Mouse (Mus musculus) stomach, postnatal 0 days (tissue): ENCODE data around the gene Olfr1321. TPM values are rescaled to one million over a fixed set of nuclear protein-coding genes. Genes with fewer than 3 reads are reported as not detected.

Source experiments
- ATAC-seq: fragments of 200-750 bp; cut with Nextera tagmentation; 2 replicates; pipeline ENCODE4 v1.8.0; 2017; ENCODE audit not compliant: low FRiP score, low TSS enrichment
- DNase-seq: peaks from one replicate; pipeline ENCODE4 v3.0.0-alpha.2; 2016; ENCODE audit warnings: low spot score
- H3K27ac ChIP-seq: fragments of 300-500 bp; sonication (generic); replicated peaks from 2 replicates; pipeline ENCODE4 v1.5.1; 2014; ENCODE audit warnings: mild to moderate bottlenecking, control low read depth
- H3K27me3 ChIP-seq: fragments of 300-500 bp; sonication (generic); 2 replicates; pipeline ENCODE4 v1.6.1; 2014; ENCODE audit warnings: low read length; ENCODE audit not compliant: control insufficient read depth, insufficient read depth
- H3K36me3 ChIP-seq: fragments of 300-500 bp; sonication (generic); 2 replicates; pipeline ENCODE4 v1.6.1; 2014; ENCODE audit warnings: low read length, mixed read lengths; ENCODE audit not compliant: control insufficient read depth, insufficient read depth
- H3K4me1 ChIP-seq: fragments of 300-500 bp; sonication (generic); replicated peaks from 2 replicates; pipeline ENCODE4 v1.6.1; 2014; ENCODE audit warnings: antibody characterized with exemption; ENCODE audit not compliant: control insufficient read depth, insufficient read depth
- H3K4me2 ChIP-seq: fragments of 300-500 bp; sonication (generic); replicated peaks from 2 replicates; pipeline ENCODE4 v1.6.1; 2014; ENCODE audit warnings: low read depth, mild to moderate bottlenecking, control low read depth, moderate library complexity
- H3K4me3 ChIP-seq: fragments of 300-500 bp; sonication (generic); 2 replicates; pipeline ENCODE4 v1.5.1; 2014; ENCODE audit warnings: low read depth, low read length, control low read depth
- H3K9ac ChIP-seq: fragments of 300-500 bp; sonication (generic); 2 replicates; pipeline ENCODE4 v1.6.1; 2014; ENCODE audit warnings: mild to moderate bottlenecking, low read length, control low read depth, mixed read lengths
- H3K9me3 ChIP-seq: fragments of 300-500 bp; sonication (generic); 2 replicates; pipeline ENCODE4 v1.6.1; 2016; ENCODE audit warnings: low read length; ENCODE audit not compliant: control insufficient read depth
- CTCF ChIP-seq: IDR thresholded peaks from 2 replicates; pipeline ENCODE4 v1.5.1; 2016; ENCODE audit warnings: antibody characterized with exemption, low read depth, mild to moderate bottlenecking, moderate library complexity
- EP300 ChIP-seq: optimal IDR thresholded peaks from 2 replicates; pipeline ENCODE3; 2016; ENCODE audit warnings: antibody characterized with exemption
- WGBS: fragments of 180-500 bp; shearing (Covaris S2); extraction: QIAGEN DNeasy Blood & Tissue Kit; methylation state at CpG from one replicate; pipeline ENCODE4 v1.1.7; 2014; 5-methylcytosine and 5-hydroxymethylcytosine counted together
- polyA plus RNA-seq: library from polyadenylated mRNA; unstranded; fragments of >200 nt; fragmentation: Nextera tagmentation; extraction: Ambion mirVana; gene quantifications from 2 replicates; pipeline ENCODE4 v1.2.1, GENCODE M21; 2015

The Olfr1321 gene
- not detected in 2 replicates for polyA plus RNA-seq

- Histone ChIP-seq H3K4me3 (no peak within 1 kb of the TSS), H3K4me1 (no peaks in the 10 kb centered on the region), H3K9me3 (no peaks in the 10 kb centered on the region), H3K27ac (no peak within 1 kb of the TSS), H3K4me2 (no peak within 1 kb of the TSS), H3K27me3 (no peaks in the 10 kb centered on the region), H3K36me3 (no peaks in the 10 kb centered on the region), H3K9ac (no peak within 1 kb of the TSS)
- TF ChIP-seq CTCF (no peak), EP300 (no peak)
- 80% methylated on average over 2 of the region's 2 CpGs for WGBS
- no peak for DNase-seq
- ATAC-seq: no peak
Measured at GRCm38 (mm10) chrX:49734959-49735358, at the start of gene Olfr1321. Olfr1321 (minus strand) TSS chrX:49735059.

DNA sequence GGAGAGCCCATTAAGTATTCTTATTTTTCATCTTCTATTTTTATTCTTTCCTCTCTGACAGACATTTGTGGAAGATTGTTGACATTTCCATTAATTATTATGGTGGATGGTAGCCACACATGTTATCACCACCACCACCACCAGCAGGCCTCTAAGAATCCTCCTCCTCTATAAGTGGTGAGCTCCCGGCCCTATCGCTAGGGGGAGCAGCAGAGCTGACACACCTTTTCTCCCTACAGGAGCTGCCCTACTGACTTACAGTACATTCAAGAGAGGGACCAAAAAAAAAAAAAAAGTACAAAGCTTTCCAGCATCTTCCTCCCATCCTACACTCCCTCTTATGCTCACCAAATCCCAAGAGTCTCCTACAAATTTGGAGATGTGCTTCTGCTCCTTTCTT is 36.0 kb upstream of the Olfr1321 start:
- 30% methylated on average over 2 of the region's 2 CpGs for WGBS
- no peak for ATAC-seq
- H3K4me1 ChIP-seq: no peaks in the 10 kb centered on the region

GRCm38 (mm10) chrX:49745192-49745591 is 10.3 kb upstream of the Olfr1321 start:
- Histone ChIP-seq H3K4me3 (no peak overlapping the region), H3K27me3 (no peaks in the 10 kb centered on the region), H3K4me2 (no peak overlapping the region), H3K36me3 (no peaks in the 10 kb centered on the region), H3K9me3 (no peaks in the 10 kb centered on the region), H3K9ac (no peak overlapping the region), H3K4me1 (no peaks in the 10 kb centered on the region), H3K27ac (no peak overlapping the region)
- WGBS: 49% methylated on average over 5 of the region's 5 CpGs
- DNase-seq (no peak), ATAC-seq (no peak)
- TF ChIP-seq CTCF (no peak), EP300 (no peak)

More for the DNA sequence above, 36.0 kb upstream of the Olfr1321 start:
- Histone ChIP-seq H3K27ac (no peak overlapping the region), H3K4me2 (no peak overlapping the region), H3K27me3 (no peaks in the 10 kb centered on the region), H3K4me3 (no peak overlapping the region), H3K9ac (no peak overlapping the region), H3K36me3 (no peaks in the 10 kb centered on the region), H3K9me3 (no peaks in the 10 kb centered on the region)
- TF ChIP-seq EP300 (no peak), CTCF (no peak)
- DNase-seq: no peak

Other genes with a start within 250 kb of the Olfr1321 start
- gene Olfr1320, start 62.7 kb downstream of the Olfr1321 start, polyA plus RNA-seq: not detected in 2 replicates
- gene Igsf1, start 62.7 kb upstream of the Olfr1321 start, polyA plus RNA-seq: 0.25 and 0.35 TPM in 2 replicates
- not detected in 2 replicates for gene Olfr1322, start 156.4 kb upstream of the Olfr1321 start, polyA plus RNA-seq